Mouse (Mus musculus): ENCODE data around the gene Cebpb.

DNA sequence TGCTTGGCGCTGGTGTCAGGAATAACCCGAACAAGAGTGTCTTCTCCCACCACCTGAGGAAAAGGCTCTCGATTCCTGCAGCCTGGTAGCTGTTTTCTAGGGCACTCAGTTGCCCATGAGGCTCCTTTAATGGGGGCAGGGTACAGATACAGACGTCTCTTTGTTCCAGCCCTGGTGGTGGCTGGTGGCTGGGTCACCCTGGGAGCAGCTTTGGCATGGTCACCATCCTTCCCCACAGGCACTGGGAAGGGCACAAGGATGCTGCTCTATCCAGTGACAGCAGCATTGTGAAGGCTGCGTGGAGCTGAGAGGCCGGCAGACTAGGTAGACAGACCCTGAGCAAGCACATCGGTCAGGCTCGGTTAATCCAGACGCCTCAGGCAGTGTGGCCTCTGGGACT is 37.1 kb upstream of the Cebpb start:
- TF ChIP-seq CTCF (IDR thresholded peaks at IDR 0.05 in 2 of 3, conservative IDR thresholded peaks at IDR 0.05 in 1 of 3; ENCODE audit: control insufficient read depth in 1 of 3, insufficient read depth in 1 of 3, low read depth in 2 of 3, low read length in 3 of 3, poor library complexity in 1 of 3, severe bottlenecking in 1 of 3) (no peak), JUND (IDR thresholded peaks at IDR 0.05; ENCODE audit: low read depth, low read length) (no peak), EP300 (IDR thresholded peaks at IDR 0.05; ENCODE audit: low read depth in 1 of 2, low read length in 2 of 2) (no peak)

Data from MEL (cell line).